Mouse (Mus musculus) lung, postnatal 0 days (tissue): ENCODE measurements around the gene Ttc25. TPM values are rescaled to one million over a fixed set of nuclear protein-coding genes. Genes with fewer than 3 reads are reported as not detected.
A peak's percentile ranks its signal among the peaks of the same experiment; 100 is the strongest.
"Not testable (repeated sequence)": the region's sequence is repeated elsewhere in the genome, so short reads cannot be mapped to it uniquely, and the experiment has no call there.

Source experiments
- ATAC-seq: fragments of 200-750 bp; cut with Nextera tagmentation; 2 replicates; pipeline ENCODE4 v1.8.0; 2017; ENCODE audit warnings: moderate library complexity
- DNase-seq: peaks from one replicate; pipeline ENCODE4 v3.0.0-alpha.2; 2016; ENCODE audit warnings: low spot score
- H3K27ac ChIP-seq: fragments of 300-500 bp; sonication (generic); 2 replicates; pipeline ENCODE4 v1.5.1; 2014; ENCODE audit warnings: antibody characterized with exemption, mild to moderate bottlenecking, low read length, mixed read lengths
- H3K27me3 ChIP-seq: fragments of 300-500 bp; sonication (generic); replicated peaks from 2 replicates; pipeline ENCODE4 v1.6.1; 2014; ENCODE audit warnings: low read length, mixed read lengths; ENCODE audit not compliant: insufficient read depth
- H3K36me3 ChIP-seq: fragments of 300-500 bp; sonication (generic); 2 replicates; pipeline ENCODE4 v1.6.1; 2014; ENCODE audit warnings: low read length, mixed read lengths; ENCODE audit not compliant: insufficient read depth
- H3K4me1 ChIP-seq: fragments of 300-500 bp; sonication (generic); 2 replicates; pipeline ENCODE4 v1.6.1; 2014; ENCODE audit warnings: antibody characterized with exemption, low read depth, low read length, mixed read lengths; ENCODE audit not compliant: insufficient read depth
- H3K4me2 ChIP-seq: fragments of 300-500 bp; sonication (generic); replicated peaks from 2 replicates; pipeline ENCODE4 v1.6.1; 2014; ENCODE audit warnings: low read depth, mild to moderate bottlenecking, low read length, moderate library complexity, mixed read lengths
- H3K4me3 ChIP-seq: fragments of 300-500 bp; sonication (generic); 2 replicates; pipeline ENCODE4 v1.5.1; 2014; ENCODE audit warnings: low read depth, low read length
- H3K9ac ChIP-seq: fragments of 300-500 bp; sonication (generic); replicated peaks from 2 replicates; pipeline ENCODE4 v1.6.1; 2014; ENCODE audit warnings: low read depth, mild to moderate bottlenecking
- H3K9me3 ChIP-seq: fragments of 300-500 bp; sonication (generic); 2 replicates; pipeline ENCODE4 v1.6.1; 2016; ENCODE audit warnings: low read length, mixed read lengths
- CTCF ChIP-seq: IDR thresholded peaks from 2 replicates; pipeline ENCODE4 v1.5.1; 2016; ENCODE audit warnings: antibody characterized with exemption, mild to moderate bottlenecking
- EP300 ChIP-seq: IDR thresholded peaks from 2 replicates; pipeline ENCODE4 v1.6.1; 2016; ENCODE audit warnings: antibody characterized with exemption, mild to moderate bottlenecking, control low read depth
- WGBS: fragments of 180-500 bp; shearing (Covaris S2); extraction: QIAGEN DNeasy Blood & Tissue Kit; methylation state at CpG from one replicate; pipeline ENCODE4 v1.1.7; 2014; 5-methylcytosine and 5-hydroxymethylcytosine counted together
- polyA plus RNA-seq: library from polyadenylated mRNA; unstranded; fragments of >200 nt; fragmentation: Nextera tagmentation; extraction: Ambion mirVana; gene quantifications from 2 replicates; pipeline ENCODE4 v1.2.1, GENCODE M21; 2015

Ttc25 gene
- polyA plus RNA-seq, 1 experiment from 2014 or later, result 3.5 TPM

- Histone ChIP-seq H3K36me3 (peaks cover 10% of the 10 kb centered on the region; the same call in 1 of the 2 replicates), H3K4me1 (no peaks in the 10 kb centered on the region; the same call in 1 of the 2 replicates), H3K4me2 (peak within 1 kb of the TSS; percentile 71), H3K9ac (peak within 1 kb of the TSS; percentile 74), H3K4me3 (peak within 1 kb of the TSS; percentile 89), H3K27me3 (no peaks in the 10 kb centered on the region), H3K9me3 (no peaks in the 10 kb centered on the region), H3K27ac (peak within 1 kb of the TSS; percentile 85)
- DNase-seq (peak; percentile 100), ATAC-seq (peak; percentile 99)
- WGBS, result under 1% methylated on average over 48 of the region's 54 CpGs
- TF ChIP-seq EP300, result no peak
- TF ChIP-seq CTCF, result no peak
Observed at GRCm38 (mm10) chr11:100527458-100528374, 17.7 kb upstream of the Ttc25 start, which contains the start of gene Acly. TSS of gene Acly (minus strand) at chr11:100528000.

DNA sequence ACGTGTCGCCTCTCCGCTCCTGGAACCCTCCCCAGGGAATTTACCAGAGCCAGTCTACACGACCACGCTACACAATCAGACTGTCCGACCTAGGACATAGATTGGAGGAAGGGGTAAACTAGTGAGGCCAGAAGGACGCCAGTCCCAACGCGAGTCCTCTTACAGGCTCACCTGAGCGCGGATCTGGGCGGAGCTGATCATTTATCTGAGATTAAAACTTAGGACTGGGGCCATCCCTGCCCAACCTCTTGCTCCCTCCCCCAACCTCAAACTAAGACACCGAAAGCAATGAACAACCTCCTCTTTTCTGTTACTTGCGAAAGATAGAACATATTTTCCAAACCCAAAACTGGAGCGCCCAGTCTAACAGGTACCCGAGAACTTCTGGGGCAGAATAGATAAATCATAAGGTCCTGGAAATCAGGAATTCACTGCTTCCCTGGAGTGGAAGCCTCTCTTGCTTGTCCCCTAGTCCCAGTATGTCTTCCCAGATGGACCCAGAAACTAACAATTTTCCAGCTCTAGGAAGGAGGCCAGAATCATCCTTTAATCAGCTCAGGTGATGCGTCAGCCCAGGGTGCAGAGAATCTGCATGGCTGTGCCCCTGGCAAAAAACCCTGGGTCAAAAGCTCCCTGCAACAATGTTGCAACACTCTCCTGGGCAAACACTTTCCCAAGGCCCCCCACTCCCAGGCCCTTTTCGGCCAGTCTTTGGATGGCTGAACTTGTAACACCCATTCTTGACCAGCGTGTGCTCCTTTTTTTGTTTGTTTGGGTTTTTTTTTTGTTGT lies 16.8 kb upstream of the Ttc25 start:
- no peaks in the 10 kb centered on the region for H3K27me3 ChIP-seq
- H3K36me3 ChIP-seq, result 0 out of 2 replicates have a peak, but pooled peaks cover 1% of the 10 kb centered on the region
- no peak for ATAC-seq
- no peaks in the 10 kb centered on the region for H3K9me3 ChIP-seq
- peak overlapping the region; percentile 89 for H3K4me3 ChIP-seq
- peak overlapping the region; percentile 71 for H3K27ac ChIP-seq
- H3K4me1 ChIP-seq, result no peaks in the 10 kb centered on the region; the same call in 1 of the 2 replicates
- 24% methylated on average over 19 of the region's 19 CpGs for WGBS
- H3K4me2 ChIP-seq, result peak overlapping the region; percentile 71
- TF ChIP-seq CTCF (no peak), EP300 (no peak)
- DNase-seq, result no peak
- no peak overlapping the region for H3K9ac ChIP-seq

DNA sequence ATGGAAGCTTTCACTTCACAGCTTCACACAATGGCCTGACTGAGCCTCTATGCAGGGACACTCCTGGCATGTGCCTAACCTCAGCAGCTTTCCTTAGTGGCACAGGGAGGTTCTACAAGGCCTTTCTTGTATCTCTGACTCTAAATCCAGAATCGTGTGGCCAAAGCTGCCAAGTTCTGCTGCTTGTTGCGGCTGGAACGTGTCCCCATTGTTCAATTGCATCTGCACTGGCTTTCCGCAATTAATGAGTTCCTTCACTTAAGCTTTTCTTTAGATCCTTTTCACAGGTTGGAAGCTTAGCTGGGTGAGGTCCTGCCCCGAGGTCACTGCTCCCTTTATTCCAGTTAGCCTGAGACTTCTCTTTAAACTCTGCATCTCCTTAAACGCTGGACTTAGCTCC lies 11.5 kb upstream of the Ttc25 start:
- ATAC-seq (no peak), DNase-seq (no peak)
- no peaks in the 10 kb centered on the region for H3K4me1 ChIP-seq
- H3K27me3 ChIP-seq, result no peaks in the 10 kb centered on the region
- no peaks in the 10 kb centered on the region for H3K36me3 ChIP-seq
- TF ChIP-seq EP300, result no peak
- TF ChIP-seq CTCF, result no peak
- no peak overlapping the region for H3K9ac ChIP-seq
- 85% methylated on average over 6 of the region's 6 CpGs for WGBS
- no peak overlapping the region for H3K27ac ChIP-seq
- H3K9me3 ChIP-seq, result no peaks in the 10 kb centered on the region
- H3K4me3 ChIP-seq, result no peak overlapping the region
- H3K4me2 ChIP-seq, result no peak overlapping the region

GRCm38 (mm10) chr11:100534411-100534810 lies 11.0 kb upstream of the Ttc25 start:
- H3K36me3 ChIP-seq, H3K9ac ChIP-seq, ATAC-seq, H3K27me3 ChIP-seq, H3K4me1 ChIP-seq, H3K4me3 ChIP-seq, DNase-seq, H3K27ac ChIP-seq, H3K4me2 ChIP-seq, H3K9me3 ChIP-seq: not testable (repeated sequence)
- 83% methylated on average over 2 of the region's 2 CpGs for WGBS

GRCm38 (mm10) chr11:100534821-100535220 lies 10.6 kb upstream of the Ttc25 start:
- not testable (repeated sequence) for H3K9me3 ChIP-seq, H3K4me1 ChIP-seq, H3K4me2 ChIP-seq, H3K4me3 ChIP-seq, H3K27me3 ChIP-seq, H3K9ac ChIP-seq, ATAC-seq, DNase-seq, H3K27ac ChIP-seq, H3K36me3 ChIP-seq
- 82% methylated on average over 6 of the region's 6 CpGs for WGBS

DNA sequence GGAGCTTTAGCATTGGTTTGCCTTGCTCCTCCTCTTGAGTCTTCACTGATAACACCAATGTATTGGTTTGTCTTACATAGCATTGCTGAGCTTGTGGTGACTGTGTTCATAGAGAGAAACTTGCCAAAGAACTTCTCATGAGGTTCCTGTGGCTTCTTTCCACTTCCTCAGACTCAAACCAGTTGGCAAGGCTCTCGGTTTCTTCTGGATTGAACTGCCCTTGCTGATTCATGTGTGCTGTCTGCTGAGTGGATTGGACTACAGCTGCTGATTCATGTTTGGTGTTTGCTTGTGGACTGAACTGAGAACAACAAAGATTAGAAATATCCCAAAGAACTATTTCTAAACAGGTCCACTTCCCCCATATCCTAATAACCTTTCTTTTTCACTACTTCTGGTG lies 9.4 kb upstream of the Ttc25 start:
- 70% methylated on average over 1 of the region's 1 CpGs for WGBS
- H3K27me3 ChIP-seq, result no peaks in the 10 kb centered on the region
- no peak overlapping the region for H3K4me3 ChIP-seq
- H3K4me2 ChIP-seq, result no peak overlapping the region
- no peak for TF ChIP-seq EP300
- no peak for TF ChIP-seq CTCF
- no peak overlapping the region for H3K27ac ChIP-seq
- DNase-seq, result no peak
- no peak for ATAC-seq
- H3K4me1 ChIP-seq, result no peaks in the 10 kb centered on the region
- no peaks in the 10 kb centered on the region for H3K9me3 ChIP-seq
- H3K9ac ChIP-seq, result no peak overlapping the region
- no peaks in the 10 kb centered on the region for H3K36me3 ChIP-seq
